Mouse (Mus musculus) liver, adult 2 months (tissue): ENCODE results near the gene Marveld1. TPM values are rescaled to one million over a fixed set of nuclear protein-coding genes. Genes with fewer than 3 reads are reported as not detected.
A peak's percentile ranks its signal among the peaks of the same experiment; 100 is the strongest.

Experiments used
- DNase-seq: peaks from one replicate; pipeline ENCODE4 v3.0.0-alpha.2; 2011; ENCODE audit warnings: low read depth, low spot score; ENCODE audit errors: extremely low read depth
- H3K27ac ChIP-seq: fragments of 200-500 bp; replicated peaks from 2 replicates; pipeline ENCODE4 v1.5.1; 2012; ENCODE audit warnings: low read depth, mild to moderate bottlenecking, control low read depth, inconsistent platforms, low read length; ENCODE audit not compliant: insufficient read depth
- H3K27me3 ChIP-seq: fragments of 200-500 bp; 2 replicates; pipeline ENCODE4 v1.6.1; 2012; ENCODE audit warnings: mild to moderate bottlenecking, moderate library complexity, low read length, inconsistent platforms; ENCODE audit not compliant: control insufficient read depth, insufficient read depth
- H3K36me3 ChIP-seq: fragments of 200-500 bp; 2 replicates; pipeline ENCODE4 v1.6.1; 2012; ENCODE audit warnings: low read length, inconsistent platforms; ENCODE audit not compliant: control insufficient read depth, insufficient read depth
- H3K4me1 ChIP-seq: fragments of 200-500 bp; 2 replicates; pipeline ENCODE4 v1.6.1; 2011; ENCODE audit warnings: low read length; ENCODE audit not compliant: control insufficient read depth, insufficient read depth
- H3K4me3 ChIP-seq: fragments of 200-500 bp; 2 replicates; pipeline ENCODE4 v1.5.1; 2011; ENCODE audit warnings: low read depth, mild to moderate bottlenecking, control low read depth, low read length, moderate library complexity; ENCODE audit not compliant: insufficient read depth
- H3K79me2 ChIP-seq: fragments of 200-500 bp; 2 replicates; pipeline ENCODE4 v1.6.1; 2012; ENCODE audit warnings: inconsistent platforms, mild to moderate bottlenecking, low read length, moderate library complexity; ENCODE audit not compliant: control insufficient read depth, insufficient read depth
- H3K9ac ChIP-seq: fragments of 200-500 bp; 2 replicates; pipeline ENCODE4 v1.6.1; 2012; ENCODE audit warnings: low read depth, mild to moderate bottlenecking, control low read depth, inconsistent platforms, low read length
- CTCF ChIP-seq: fragments of 200-500 bp; IDR thresholded peaks from 2 replicates; pipeline ENCODE4 v1.5.1; 2011; ENCODE audit warnings: low read depth, low read length, control low read depth
- POLR2A ChIP-seq: fragments of 200-500 bp; IDR thresholded peaks from 2 replicates; pipeline ENCODE4 v1.6.1; 2011; ENCODE audit warnings: low read length, control low read depth; ENCODE audit not compliant: insufficient read depth; ENCODE audit errors: extremely low read depth
- WGBS: fragments of 180-500 bp; shearing (Covaris S2); methylation state at CpG from one replicate; pipeline ENCODE4 v1.1.7; 2018; 5-methylcytosine and 5-hydroxymethylcytosine counted together
- polyA plus RNA-seq: library from polyadenylated mRNA; depleted of rRNA; stranded (reverse); fragments of >200 nt; gene quantifications from 2 replicates; pipeline ENCODE4 v1.2.3, GENCODE M21; 2012
- total RNA-seq: library from RNA; depleted of rRNA; stranded (reverse); fragments of >200 nt; gene quantifications from 2 replicates; pipeline ENCODE4 v1.2.3, GENCODE M21; 2014

Marveld1 gene
- total and polyA plus RNA-seq, 2 experiments = 12.1 to 25.7 TPM

GRCm38 (mm10) chr19:42176841-42177240 lies 29.6 kb downstream of the Marveld1 start:
- Histone ChIP-seq H3K4me3 (no peak overlapping the region), H3K27me3 (no peaks in the 10 kb centered on the region), H3K36me3 (peaks cover 18% of the 10 kb centered on the region; the same call in 1 of the 2 replicates), H3K27ac (no peak overlapping the region), H3K79me2 (peaks cover 4% of the 10 kb centered on the region; the same call in 1 of the 2 replicates), H3K9ac (no peak overlapping the region), H3K4me1 (no peaks in the 10 kb centered on the region)
- TF ChIP-seq CTCF = no peak
- TF ChIP-seq POLR2A = no peak
- DNase-seq = no peak
- WGBS = 91% methylated on average over 7 of the region's 7 CpGs

GRCm38 (mm10) chr19:42177461-42177860 lies 30.3 kb downstream of the Marveld1 start:
- 78% methylated on average over 2 of the region's 2 CpGs for WGBS
- TF ChIP-seq POLR2A (no peak), CTCF (no peak)
- H3K79me2 ChIP-seq = peaks cover 4% of the 10 kb centered on the region; the same call in 1 of the 2 replicates
- DNase-seq = no peak
- H3K4me3 ChIP-seq = no peak overlapping the region
- H3K27ac ChIP-seq = no peak overlapping the region
- H3K4me1 ChIP-seq = no peaks in the 10 kb centered on the region
- H3K36me3 ChIP-seq = peaks cover 21% of the 10 kb centered on the region; the same call in 1 of the 2 replicates
- H3K27me3 ChIP-seq = no peaks in the 10 kb centered on the region
- H3K9ac ChIP-seq = no peak overlapping the region

GRCm38 (mm10) chr19:42179356-42179755 lies 32.2 kb downstream of the Marveld1 start:
- no peak overlapping the region for H3K27ac ChIP-seq
- no peak for DNase-seq
- H3K79me2 ChIP-seq = peaks cover 3% of the 10 kb centered on the region; the same call in 1 of the 2 replicates
- H3K9ac ChIP-seq = no peak overlapping the region
- no peaks in the 10 kb centered on the region for H3K4me1 ChIP-seq
- no peak overlapping the region for H3K4me3 ChIP-seq
- TF ChIP-seq POLR2A (no peak), CTCF (no peak)
- peaks cover 34% of the 10 kb centered on the region; the same call in 1 of the 2 replicates for H3K36me3 ChIP-seq
- WGBS = 95% methylated on average over 14 of the region's 14 CpGs
- H3K27me3 ChIP-seq = no peaks in the 10 kb centered on the region

GRCm38 (mm10) chr19:42182673-42183072 lies 35.5 kb downstream of the Marveld1 start:
- no peaks in the 10 kb centered on the region for H3K4me1 ChIP-seq
- H3K4me3 ChIP-seq = no peak overlapping the region
- no peak overlapping the region for H3K27ac ChIP-seq
- no peaks in the 10 kb centered on the region for H3K27me3 ChIP-seq
- no peak overlapping the region for H3K9ac ChIP-seq
- peak; percentile 56 for TF ChIP-seq CTCF
- no peak for TF ChIP-seq POLR2A
- 75% methylated on average over 6 of the region's 6 CpGs for WGBS
- H3K79me2 ChIP-seq = no peaks in the 10 kb centered on the region
- DNase-seq = no peak
- H3K36me3 ChIP-seq = peaks cover 35% of the 10 kb centered on the region; the same call in 1 of the 2 replicates

- TF ChIP-seq POLR2A (no peak), CTCF (no peak)
- DNase-seq = no peak
- H3K4me3 ChIP-seq = no peak overlapping the region
- H3K36me3 ChIP-seq = peaks cover 6% of the 10 kb centered on the region; the same call in 1 of the 2 replicates
- H3K9ac ChIP-seq = no peak overlapping the region
- H3K79me2 ChIP-seq = no peaks in the 10 kb centered on the region
- no peaks in the 10 kb centered on the region for H3K4me1 ChIP-seq
- no peaks in the 10 kb centered on the region for H3K27me3 ChIP-seq
- no peak overlapping the region for H3K27ac ChIP-seq
- WGBS = 79% methylated on average over 4 of the region's 4 CpGs
These were observed 42.5 kb downstream of the Marveld1 start for GRCm38 (mm10) chr19:42189735-42190134.

- Histone ChIP-seq H3K4me3 (no peak overlapping the region), H3K27ac (no peak overlapping the region), H3K79me2 (no peaks in the 10 kb centered on the region), H3K27me3 (no peaks in the 10 kb centered on the region), H3K9ac (no peak overlapping the region), H3K4me1 (no peaks in the 10 kb centered on the region), H3K36me3 (peaks cover 6% of the 10 kb centered on the region; the same call in 1 of the 2 replicates)
- 33% methylated on average over 5 of the region's 5 CpGs for WGBS
- peak; percentile 89 for TF ChIP-seq CTCF
- no peak for TF ChIP-seq POLR2A
- DNase-seq = no peak
These were observed 43.3 kb downstream of the Marveld1 start for GRCm38 (mm10) chr19:42190494-42190893.
